Mouse (Mus musculus) limb, embryonic 12.5 days (tissue): ENCODE data around the gene Cd180. TPM values are rescaled to one million over a fixed set of nuclear protein-coding genes. Genes with fewer than 3 reads are reported as not detected.

Experiments
- ATAC-seq: fragments of 200-750 bp; cut with Nextera tagmentation; 2 replicates; pipeline ENCODE4 v1.8.0; 2017; ENCODE audit warnings: low read depth, moderate TSS enrichment; ENCODE audit not compliant: insufficient number of reproducible peaks, insufficient read depth, low FRiP score, low TSS enrichment
- H3K27ac ChIP-seq: fragments of 300-500 bp; sonication (generic); 2 replicates; pipeline ENCODE4 v1.5.1; 2016; ENCODE audit warnings: mild to moderate bottlenecking, moderate library complexity
- H3K27me3 ChIP-seq: fragments of 300-500 bp; sonication (generic); 2 replicates; pipeline ENCODE4 v1.6.1; 2016; ENCODE audit warnings: mild to moderate bottlenecking, moderate library complexity
- H3K36me3 ChIP-seq: fragments of 300-500 bp; sonication (generic); 2 replicates; pipeline ENCODE4 v1.6.1; 2016; ENCODE audit warnings: mild to moderate bottlenecking, moderate library complexity
- H3K4me1 ChIP-seq: fragments of 300-500 bp; sonication (generic); replicated peaks from 2 replicates; pipeline ENCODE4 v1.6.1; 2016
- H3K4me2 ChIP-seq: fragments of 300-500 bp; sonication (generic); 2 replicates; pipeline ENCODE4 v1.6.1; 2016; ENCODE audit warnings: mild to moderate bottlenecking, moderate library complexity
- H3K4me3 ChIP-seq: fragments of 300-500 bp; sonication (generic); replicated peaks from 2 replicates; pipeline ENCODE4 v1.5.1; 2016; ENCODE audit warnings: mild to moderate bottlenecking
- H3K9ac ChIP-seq: fragments of 300-500 bp; sonication (generic); replicated peaks from 2 replicates; pipeline ENCODE4 v1.6.1; 2016; ENCODE audit warnings: mild to moderate bottlenecking, moderate library complexity
- H3K9me3 ChIP-seq: fragments of 300-500 bp; sonication (generic); 2 replicates; pipeline ENCODE4 v1.6.1; 2016; ENCODE audit warnings: mild to moderate bottlenecking, moderate library complexity
- WGBS: fragments of 180-500 bp; shearing (Covaris S2); methylation state at CpG from one replicate; pipeline ENCODE4 v1.1.7; 2016; 5-methylcytosine and 5-hydroxymethylcytosine counted together
- polyA plus RNA-seq: library from polyadenylated mRNA; unstranded; fragments of >200 nt; fragmentation: Nextera tagmentation; extraction: Ambion mirVana; gene quantifications from 2 replicates; pipeline ENCODE4 v1.2.1, GENCODE M21; 2016

Gene Cd180
- 0.16 and 0.82 TPM in 2 replicates for polyA plus RNA-seq

- Histone ChIP-seq H3K4me2 (no peak within 1 kb of the TSS), H3K27ac (no peak within 1 kb of the TSS), H3K4me1 (peaks cover 1% of the 10 kb centered on the region), H3K9me3 (no peaks in the 10 kb centered on the region), H3K36me3 (no peaks in the 10 kb centered on the region), H3K4me3 (no peak within 1 kb of the TSS), H3K27me3 (no peaks in the 10 kb centered on the region), H3K9ac (no peak within 1 kb of the TSS)
- ATAC-seq = no peak
- WGBS = 82% methylated on average over 8 of the region's 8 CpGs
Measured at GRCm38 (mm10) chr13:102693341-102693801, at the start of gene Cd180. Gene Cd180, plus strand, starts transcription at chr13:102693558.

- Histone ChIP-seq H3K4me2 (peak overlapping the region; percentile 36), H3K4me3 (no peak overlapping the region), H3K4me1 (peaks cover 7% of the 10 kb centered on the region), H3K9ac (no peak overlapping the region), H3K9me3 (no peaks in the 10 kb centered on the region), H3K36me3 (no peaks in the 10 kb centered on the region), H3K27ac (no peak overlapping the region), H3K27me3 (peaks cover 34% of the 10 kb centered on the region)
- 22% methylated on average over 8 of the region's 8 CpGs for WGBS
- ATAC-seq = no peak
Measured at GRCm38 (mm10) chr13:102644344-102644743, 49.0 kb upstream of the Cd180 start.

- Histone ChIP-seq H3K4me1 (peaks cover 7% of the 10 kb centered on the region), H3K27ac (no peak overlapping the region), H3K36me3 (no peaks in the 10 kb centered on the region), H3K9me3 (no peaks in the 10 kb centered on the region), H3K4me3 (no peak overlapping the region), H3K9ac (no peak overlapping the region), H3K27me3 (peaks cover 29% of the 10 kb centered on the region), H3K4me2 (peak overlapping the region; percentile 36)
- ATAC-seq = no peak
- WGBS = 25% methylated on average over 17 of the region's 17 CpGs
Measured at GRCm38 (mm10) chr13:102644789-102645551, 48.4 kb upstream of the Cd180 start.

GRCm38 (mm10) chr13:102646271-102646771, 47.0 kb upstream of the Cd180 start:
- ATAC-seq = no peak
- no peak overlapping the region for H3K4me2 ChIP-seq

GRCm38 (mm10) chr13:102647511-102647910, 45.8 kb upstream of the Cd180 start:
- H3K27ac ChIP-seq = no peak overlapping the region
- H3K36me3 ChIP-seq = no peaks in the 10 kb centered on the region
- no peak overlapping the region for H3K9ac ChIP-seq
- 84% methylated on average over 4 of the region's 4 CpGs for WGBS
- no peaks in the 10 kb centered on the region for H3K9me3 ChIP-seq
- H3K27me3 ChIP-seq = peaks cover 12% of the 10 kb centered on the region
- peaks cover 7% of the 10 kb centered on the region for H3K4me1 ChIP-seq
- H3K4me3 ChIP-seq = no peak overlapping the region
- no peak overlapping the region for H3K4me2 ChIP-seq
- no peak for ATAC-seq

More at GRCm38 (mm10) chr13:102646271-102646771, 47.0 kb upstream of the Cd180 start:
- Histone ChIP-seq H3K4me3 (no peak overlapping the region), H3K9me3 (no peaks in the 10 kb centered on the region), H3K27ac (no peak overlapping the region), H3K4me1 (peaks cover 7% of the 10 kb centered on the region), H3K9ac (no peak overlapping the region), H3K36me3 (no peaks in the 10 kb centered on the region), H3K27me3 (peaks cover 23% of the 10 kb centered on the region)
- WGBS = 71% methylated on average over 10 of the region's 10 CpGs

- Histone ChIP-seq H3K4me2 (no peak overlapping the region), H3K9ac (no peak overlapping the region), H3K36me3 (no peaks in the 10 kb centered on the region), H3K4me1 (no peaks in the 10 kb centered on the region; the same call in 1 of the 2 replicates), H3K27ac (no peak overlapping the region), H3K27me3 (peaks cover 3% of the 10 kb centered on the region), H3K4me3 (no peak overlapping the region), H3K9me3 (no peaks in the 10 kb centered on the region)
- ATAC-seq = no peak
- WGBS = 90% methylated on average over 6 of the region's 6 CpGs
Measured at GRCm38 (mm10) chr13:102652303-102652889, 41.0 kb upstream of the Cd180 start.

GRCm38 (mm10) chr13:102655071-102655570, 38.2 kb upstream of the Cd180 start:
- H3K9me3 ChIP-seq = no peaks in the 10 kb centered on the region
- 84% methylated on average over 2 of the region's 2 CpGs for WGBS
- no peak for ATAC-seq

GRCm38 (mm10) chr13:102656153-102656690, 37.1 kb upstream of the Cd180 start:
- 68% methylated on average over 11 of the region's 11 CpGs for WGBS
- peaks cover 3% of the 10 kb centered on the region; the same call in 1 of the 2 replicates for H3K27me3 ChIP-seq
- no peak overlapping the region for H3K27ac ChIP-seq
- no peak for ATAC-seq
- H3K4me1 ChIP-seq = no peaks in the 10 kb centered on the region; the same call in 1 of the 2 replicates
- H3K9me3 ChIP-seq = no peaks in the 10 kb centered on the region
- H3K36me3 ChIP-seq = no peaks in the 10 kb centered on the region
- no peak overlapping the region for H3K4me2 ChIP-seq
- H3K9ac ChIP-seq = no peak overlapping the region
- H3K4me3 ChIP-seq = no peak overlapping the region

More at GRCm38 (mm10) chr13:102655071-102655570, 38.2 kb upstream of the Cd180 start:
- H3K4me2 ChIP-seq = no peak overlapping the region
- no peaks in the 10 kb centered on the region for H3K36me3 ChIP-seq
- no peak overlapping the region for H3K4me3 ChIP-seq
- H3K27ac ChIP-seq = no peak overlapping the region
- no peak overlapping the region for H3K9ac ChIP-seq
- H3K27me3 ChIP-seq = peaks cover 3% of the 10 kb centered on the region; the same call in 1 of the 2 replicates
- no peaks in the 10 kb centered on the region; the same call in 1 of the 2 replicates for H3K4me1 ChIP-seq

- Histone ChIP-seq H3K9ac (no peak overlapping the region), H3K27ac (no peak overlapping the region), H3K4me1 (no peaks in the 10 kb centered on the region; the same call in 1 of the 2 replicates), H3K9me3 (no peaks in the 10 kb centered on the region), H3K4me2 (no peak overlapping the region), H3K27me3 (peaks cover 3% of the 10 kb centered on the region; the same call in 1 of the 2 replicates), H3K36me3 (no peaks in the 10 kb centered on the region), H3K4me3 (no peak overlapping the region)
- 85% methylated on average over 6 of the region's 6 CpGs for WGBS
- ATAC-seq = no peak
Measured at GRCm38 (mm10) chr13:102658223-102658839, 35.0 kb upstream of the Cd180 start.

GRCm38 (mm10) chr13:102664041-102664440, 29.3 kb upstream of the Cd180 start:
- Histone ChIP-seq H3K27me3 (peaks cover 12% of the 10 kb centered on the region), H3K27ac (no peak overlapping the region), H3K4me3 (no peak overlapping the region), H3K36me3 (no peaks in the 10 kb centered on the region), H3K9ac (no peak overlapping the region), H3K9me3 (no peaks in the 10 kb centered on the region), H3K4me1 (no peaks in the 10 kb centered on the region), H3K4me2 (no peak overlapping the region)
- 70% methylated on average over 6 of the region's 6 CpGs for WGBS
- ATAC-seq = no peak
